Mouse (Mus musculus) cortical plate, adult 2 months (tissue): ENCODE data around the gene Nt5c3b.

Experiments used
- CTCF ChIP-seq: fragments of 200-500 bp; IDR thresholded peaks from 2 replicates; pipeline ENCODE4 v1.5.1; 2011; ENCODE audit warnings: mild to moderate bottlenecking, control low read depth, low read length; ENCODE audit not compliant: insufficient read depth; ENCODE audit errors: extremely low read depth
- POLR2A ChIP-seq: fragments of 200-500 bp; IDR thresholded peaks from 2 replicates; pipeline ENCODE4 v1.6.1; 2011; ENCODE audit warnings: mild to moderate bottlenecking, low read length, control low read depth; ENCODE audit not compliant: insufficient read depth; ENCODE audit errors: extremely low read depth

GRCm38 (mm10) chr11:100393733-100394132 lies 47.9 kb downstream of the Nt5c3b start:
- TF ChIP-seq CTCF (no peak), POLR2A (no peak)
